Mouse (Mus musculus) liver, embryonic 16.5 days (tissue): ENCODE measurements around the gene Ccdc92b. TPM values are rescaled to one million over a fixed set of nuclear protein-coding genes. Genes with fewer than 3 reads are reported as not detected.
A peak's percentile ranks its signal among the peaks of the same experiment; 100 is the strongest.

Experiments used
- ATAC-seq: fragments of 200-750 bp; cut with Nextera tagmentation; 2 replicates; pipeline ENCODE4 v1.8.0; 2017; ENCODE audit warnings: low read depth, mild to moderate bottlenecking, moderate number of reproducible peaks, moderate library complexity
- H3K27ac ChIP-seq: fragments of 300-500 bp; sonication (generic); 2 replicates; pipeline ENCODE4 v1.5.1; 2014; ENCODE audit warnings: mild to moderate bottlenecking, low read length
- H3K27me3 ChIP-seq: fragments of 300-500 bp; sonication (generic); 2 replicates; pipeline ENCODE4 v1.6.1; 2014; ENCODE audit warnings: low read depth, low read length, mixed read lengths; ENCODE audit not compliant: control insufficient read depth, insufficient read depth
- H3K36me3 ChIP-seq: fragments of 300-500 bp; sonication (generic); 2 replicates; pipeline ENCODE4 v1.6.1; 2014; ENCODE audit warnings: mild to moderate bottlenecking; ENCODE audit not compliant: control insufficient read depth, insufficient read depth
- H3K4me1 ChIP-seq: fragments of 300-500 bp; sonication (generic); 2 replicates; pipeline ENCODE4 v1.6.1; 2014; ENCODE audit warnings: low read depth, low read length, mixed read lengths; ENCODE audit not compliant: control insufficient read depth
- H3K4me2 ChIP-seq: fragments of 300-500 bp; sonication (generic); 2 replicates; pipeline ENCODE4 v1.6.1; 2014; ENCODE audit warnings: low read depth, low read length, mixed read lengths
- H3K4me3 ChIP-seq: fragments of 300-500 bp; sonication (generic); 2 replicates; pipeline ENCODE4 v1.5.1; 2014; ENCODE audit warnings: low read depth, mild to moderate bottlenecking, low read length
- H3K9ac ChIP-seq: fragments of 300-500 bp; sonication (generic); 2 replicates; pipeline ENCODE4 v1.6.1; 2014; ENCODE audit warnings: low read depth, low read length
- H3K9me3 ChIP-seq: fragments of 300-500 bp; sonication (generic); replicated peaks from 2 replicates; pipeline ENCODE4 v1.6.1; 2016; ENCODE audit warnings: low read length; ENCODE audit not compliant: control insufficient read depth
- WGBS: fragments of 180-500 bp; shearing (Covaris S2); extraction: QIAGEN DNeasy Blood & Tissue Kit; methylation state at CpG from one replicate; pipeline ENCODE4 v1.1.7; 2014; ENCODE audit not compliant: insufficient replicate concordance; 5-methylcytosine and 5-hydroxymethylcytosine counted together
- polyA plus RNA-seq: library from polyadenylated mRNA; unstranded; fragments of >200 nt; fragmentation: Nextera tagmentation; extraction: Ambion mirVana; gene quantifications from 2 replicates; pipeline ENCODE4 v1.2.1, GENCODE M21; 2015

The Ccdc92b gene
- polyA plus RNA-seq, 1 experiment from 2014 or later = 10.4 TPM

DNA sequence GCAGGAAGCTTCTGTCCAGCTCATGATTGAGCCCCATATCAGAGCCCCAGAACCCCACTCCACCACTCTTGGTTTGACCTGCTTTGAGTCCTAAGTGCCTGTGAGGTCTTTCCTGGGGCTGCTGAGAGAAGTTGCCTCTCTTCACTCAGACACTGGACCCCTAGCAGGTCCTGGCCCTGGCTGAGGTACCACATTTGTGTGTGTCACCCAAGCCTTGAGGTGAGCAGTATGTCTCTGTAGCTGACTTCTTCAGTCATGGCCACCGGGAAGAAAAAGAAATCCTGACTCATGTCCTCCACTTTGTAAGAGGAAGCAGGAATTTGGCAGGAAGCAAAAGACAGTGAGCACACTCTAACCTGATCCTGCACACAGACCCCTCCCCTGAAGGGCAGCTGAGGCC is 20.2 kb downstream of the Ccdc92b start:
- H3K27ac ChIP-seq = no peak overlapping the region
- no peak overlapping the region for H3K9ac ChIP-seq
- H3K27me3 ChIP-seq = peaks cover 58% of the 10 kb centered on the region
- ATAC-seq = no peak
- no peak overlapping the region for H3K4me2 ChIP-seq
- H3K4me1 ChIP-seq = peaks cover 18% of the 10 kb centered on the region
- H3K4me3 ChIP-seq = no peak overlapping the region
- H3K9me3 ChIP-seq = no peaks in the 10 kb centered on the region
- WGBS = 13% methylated on average over 1 of the region's 1 CpGs
- peaks cover 22% of the 10 kb centered on the region for H3K36me3 ChIP-seq

DNA sequence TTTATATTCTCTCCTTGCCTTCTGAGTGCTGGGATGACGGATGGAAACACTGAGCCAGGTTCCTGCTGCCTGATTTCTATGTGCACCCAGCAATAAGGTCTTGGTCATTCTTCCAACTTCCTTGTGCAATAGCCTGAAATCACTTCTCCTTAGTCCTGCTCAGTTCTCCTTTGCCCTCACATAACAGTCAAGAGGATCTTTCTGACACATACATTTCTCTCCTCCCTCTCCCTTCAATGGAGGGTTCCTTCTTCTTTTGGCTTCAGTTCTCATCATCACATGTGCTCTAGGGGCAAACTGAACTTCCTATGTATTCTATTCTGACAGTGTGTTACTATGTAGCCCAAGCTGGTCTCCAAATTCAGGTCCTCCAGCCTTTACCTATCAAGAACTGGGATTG is 28.6 kb downstream of the Ccdc92b start:
- Histone ChIP-seq H3K9ac (no peak overlapping the region), H3K9me3 (no peaks in the 10 kb centered on the region), H3K27me3 (no peaks in the 10 kb centered on the region), H3K4me2 (no peak overlapping the region), H3K4me3 (no peak overlapping the region), H3K36me3 (no peaks in the 10 kb centered on the region), H3K4me1 (peaks cover 38% of the 10 kb centered on the region), H3K27ac (peak overlapping the region; percentile 84; the same call in 1 of the 2 replicates)
- 65% methylated on average over 1 of the region's 1 CpGs for WGBS
- no peak for ATAC-seq

DNA sequence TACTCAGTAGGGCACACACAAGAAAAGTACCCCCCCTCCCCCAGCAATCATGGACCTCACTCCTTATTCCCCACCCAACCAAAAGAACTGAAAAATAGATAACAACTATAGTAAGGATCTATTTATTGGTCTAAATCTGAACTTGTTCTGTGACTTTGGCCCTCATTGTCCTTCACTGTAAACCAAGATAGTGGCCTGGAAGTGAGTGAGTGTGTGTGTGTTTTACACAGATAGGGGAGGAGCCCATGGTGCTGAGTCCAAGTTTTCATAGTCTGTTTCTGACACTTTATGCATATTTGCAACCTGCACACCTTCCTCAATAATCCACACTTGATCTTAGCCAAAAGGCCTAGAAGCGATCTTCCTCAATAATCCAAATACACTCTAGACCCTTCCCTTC is 29.3 kb downstream of the Ccdc92b start:
- ATAC-seq = peak; percentile 20; the same call in 1 of the 2 replicates
- no peaks in the 10 kb centered on the region for H3K27me3 ChIP-seq
- peak overlapping the region; percentile 81 for H3K9ac ChIP-seq
- H3K4me1 ChIP-seq = peaks cover 41% of the 10 kb centered on the region
- peak overlapping the region; percentile 88 for H3K4me3 ChIP-seq
- 3% methylated on average over 1 of the region's 1 CpGs for WGBS
- no peaks in the 10 kb centered on the region for H3K36me3 ChIP-seq
- H3K4me2 ChIP-seq = peak overlapping the region; percentile 96
- H3K27ac ChIP-seq = peak overlapping the region; percentile 84
- no peaks in the 10 kb centered on the region for H3K9me3 ChIP-seq

DNA sequence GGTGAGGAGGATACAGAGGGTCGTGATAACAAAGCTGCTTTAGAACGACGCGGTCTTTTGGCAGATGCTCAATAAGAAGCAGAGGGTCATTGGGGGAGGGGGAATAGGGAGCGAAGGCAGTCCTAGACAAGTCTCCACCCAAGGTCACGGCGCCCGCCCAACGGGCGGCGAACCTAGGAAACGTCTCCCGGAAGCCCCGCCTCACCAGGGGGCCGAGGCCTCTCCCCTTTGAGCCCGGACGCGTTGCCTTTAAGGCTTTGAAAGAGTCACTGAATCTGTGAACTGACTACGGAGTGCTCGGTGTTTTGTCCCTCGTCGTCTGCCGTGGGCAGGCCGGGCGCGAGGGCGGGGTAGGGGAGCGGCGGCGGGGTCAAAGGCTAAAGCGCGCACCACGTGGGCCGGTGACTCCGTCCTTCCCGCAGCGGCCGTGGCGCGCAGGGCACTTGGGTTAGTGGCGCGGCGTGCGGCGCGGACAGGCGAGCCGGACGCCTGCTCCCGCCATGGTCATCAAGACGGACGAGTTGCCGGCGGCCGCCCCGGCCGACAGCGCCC is 29.8 kb downstream of the Ccdc92b start, which contains the start of gene Cluh:
TSS of gene Cluh (plus strand) at position 401 of the 552 bp plus-strand sequence.
- Histone ChIP-seq H3K27ac (peak within 1 kb of the TSS; percentile 84), H3K27me3 (no peaks in the 10 kb centered on the region), H3K4me2 (peak within 1 kb of the TSS; percentile 96), H3K4me1 (peaks cover 41% of the 10 kb centered on the region), H3K4me3 (peak within 1 kb of the TSS; percentile 88), H3K9ac (peak within 1 kb of the TSS; percentile 81), H3K9me3 (no peaks in the 10 kb centered on the region), H3K36me3 (no peaks in the 10 kb centered on the region)
- peak; percentile 90 for ATAC-seq
- WGBS = 0% methylated on average over 58 of the region's 58 CpGs

DNA sequence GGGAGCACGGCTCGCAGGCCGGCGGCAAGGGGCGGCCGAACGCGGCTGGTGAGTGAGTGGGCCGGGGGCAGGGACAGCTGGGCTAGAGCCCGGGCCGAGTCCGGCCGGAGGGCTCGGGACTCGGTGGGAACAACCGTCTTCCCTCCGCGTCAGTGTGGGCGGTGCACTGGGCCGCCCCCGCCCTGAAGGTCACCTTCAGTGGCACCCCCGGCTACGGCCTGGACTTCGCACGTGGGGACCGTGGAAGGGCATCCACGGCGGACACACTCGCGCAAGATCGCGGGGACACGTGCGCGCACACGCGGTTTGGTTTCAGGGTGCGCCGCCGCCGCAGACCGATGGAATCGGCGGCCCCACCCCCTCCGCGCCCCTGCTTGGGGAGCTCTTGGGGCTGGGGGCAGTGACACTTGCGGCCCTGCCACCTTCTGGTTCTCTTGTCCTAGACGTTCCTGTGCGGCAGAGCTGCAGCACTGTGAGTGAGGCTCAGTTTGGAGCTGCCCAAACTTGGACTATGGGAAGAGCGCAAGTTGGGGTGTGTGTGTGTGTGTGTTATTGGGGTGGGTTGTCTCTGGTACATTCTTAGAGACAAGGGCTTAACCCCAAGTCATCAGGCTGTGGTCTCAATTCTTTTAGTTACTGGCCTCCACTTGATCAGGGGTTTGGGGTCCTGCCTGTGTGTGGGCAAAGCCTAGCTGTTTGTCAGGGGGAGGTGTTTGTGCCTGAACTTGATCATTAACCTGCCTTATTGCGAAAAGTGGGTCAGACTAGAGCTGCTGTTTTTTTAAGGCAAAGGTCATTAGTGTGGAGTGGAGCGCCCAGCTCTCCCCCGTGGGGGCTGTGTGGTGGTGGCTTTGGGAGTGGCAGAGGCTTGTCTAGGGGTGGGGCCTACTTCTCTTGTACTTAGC is 30.5 kb downstream of the Ccdc92b start:
- no peaks in the 10 kb centered on the region for H3K27me3 ChIP-seq
- peak overlapping the region; percentile 84 for H3K27ac ChIP-seq
- H3K9ac ChIP-seq = peak overlapping the region; percentile 81
- peak; percentile 63 for ATAC-seq
- H3K4me1 ChIP-seq = peaks cover 41% of the 10 kb centered on the region
- H3K9me3 ChIP-seq = no peaks in the 10 kb centered on the region
- no peaks in the 10 kb centered on the region for H3K36me3 ChIP-seq
- peak overlapping the region; percentile 96 for H3K4me2 ChIP-seq
- under 1% methylated on average over 53 of the region's 53 CpGs for WGBS
- H3K4me3 ChIP-seq = peak overlapping the region; percentile 88

DNA sequence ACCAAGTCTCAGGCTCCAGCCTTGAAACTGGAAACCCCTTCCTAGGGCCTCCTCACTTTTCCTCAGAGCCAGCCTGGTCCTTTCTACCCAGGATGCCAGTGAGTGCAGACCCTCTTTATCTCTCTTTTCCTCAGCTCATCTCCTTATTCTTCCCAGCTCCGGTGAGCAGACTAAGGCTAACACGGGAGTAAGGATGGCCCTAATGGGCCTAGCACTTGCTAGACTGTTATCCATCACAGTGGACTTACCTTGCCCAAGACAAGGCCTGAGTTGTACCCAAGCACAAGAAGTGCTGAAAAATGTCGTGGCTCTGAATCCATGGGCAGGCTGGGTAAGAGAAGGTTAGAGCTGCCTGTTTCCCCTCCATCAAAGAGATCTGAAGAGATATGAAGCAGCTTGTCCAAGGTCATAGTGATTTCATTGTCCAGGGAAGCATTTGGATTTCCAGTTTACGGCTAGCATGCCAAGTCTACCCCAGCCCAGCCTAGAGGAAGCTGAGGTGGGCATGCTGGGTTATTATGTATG is 31.2 kb downstream of the Ccdc92b start:
- 41% methylated on average over 4 of the region's 4 CpGs for WGBS

DNA sequence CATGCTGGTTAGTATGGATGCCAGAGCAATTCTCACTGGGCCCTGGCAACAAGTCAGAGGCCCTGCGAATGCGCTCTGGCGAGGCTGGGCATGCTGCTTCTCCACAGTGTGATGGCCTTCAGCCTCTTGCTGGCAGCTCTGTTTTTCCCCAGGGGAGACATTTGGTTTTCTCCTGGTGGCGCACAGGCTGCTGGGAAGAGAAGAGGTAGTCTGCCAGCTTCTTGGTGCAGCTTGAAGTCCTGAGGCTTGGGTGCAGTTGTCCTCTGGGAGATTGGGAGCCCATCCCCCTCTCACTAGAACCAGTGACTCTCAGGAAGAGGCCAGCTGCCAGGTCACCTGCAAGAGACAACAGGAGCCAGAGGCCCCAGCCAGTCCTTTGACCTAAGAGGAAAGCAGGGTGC is 33.4 kb downstream of the Ccdc92b start:
- Histone ChIP-seq H3K27me3 (no peaks in the 10 kb centered on the region), H3K4me2 (peak overlapping the region; percentile 96), H3K4me3 (no peak overlapping the region), H3K9me3 (no peaks in the 10 kb centered on the region), H3K9ac (no peak overlapping the region), H3K36me3 (peaks cover 13% of the 10 kb centered on the region), H3K27ac (no peak overlapping the region), H3K4me1 (peaks cover 41% of the 10 kb centered on the region)
- ATAC-seq = no peak
- 67% methylated on average over 4 of the region's 4 CpGs for WGBS

More for the DNA sequence above, 31.2 kb downstream of the Ccdc92b start:
- Histone ChIP-seq H3K4me2 (peak overlapping the region; percentile 96), H3K36me3 (no peaks in the 10 kb centered on the region), H3K27me3 (no peaks in the 10 kb centered on the region), H3K4me3 (peak overlapping the region; percentile 88), H3K4me1 (peaks cover 41% of the 10 kb centered on the region), H3K9ac (peak overlapping the region; percentile 81; the same call in 1 of the 2 replicates), H3K9me3 (no peaks in the 10 kb centered on the region), H3K27ac (peak overlapping the region; percentile 25; the same call in 1 of the 2 replicates)
- ATAC-seq = no peak

DNA sequence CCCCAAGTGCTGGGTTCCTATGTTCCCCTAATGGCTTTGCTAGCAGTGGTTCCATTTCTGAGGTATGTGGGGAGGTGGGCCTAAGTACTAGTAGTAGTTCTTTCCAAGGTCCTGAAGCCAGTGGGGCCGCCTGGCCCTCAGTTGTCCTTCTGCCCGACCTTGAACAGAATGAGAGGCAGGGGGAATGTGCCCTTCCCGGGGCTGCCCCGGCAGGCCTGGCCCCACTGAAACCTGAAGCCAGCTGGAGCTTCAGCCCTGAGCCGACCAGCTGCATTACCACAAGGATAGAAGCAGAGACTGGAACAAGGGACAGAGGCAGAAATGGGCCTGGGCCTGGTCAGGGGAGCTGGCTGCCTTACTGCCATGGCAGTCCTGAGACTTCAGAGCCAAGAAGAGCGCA is 34.0 kb downstream of the Ccdc92b start:
- Histone ChIP-seq H3K4me2 (peak overlapping the region; percentile 96), H3K4me3 (no peak overlapping the region), H3K27ac (no peak overlapping the region), H3K4me1 (peaks cover 37% of the 10 kb centered on the region), H3K27me3 (no peaks in the 10 kb centered on the region), H3K9ac (no peak overlapping the region), H3K9me3 (no peaks in the 10 kb centered on the region), H3K36me3 (peaks cover 19% of the 10 kb centered on the region)
- no peak for ATAC-seq
- 52% methylated on average over 6 of the region's 6 CpGs for WGBS

DNA sequence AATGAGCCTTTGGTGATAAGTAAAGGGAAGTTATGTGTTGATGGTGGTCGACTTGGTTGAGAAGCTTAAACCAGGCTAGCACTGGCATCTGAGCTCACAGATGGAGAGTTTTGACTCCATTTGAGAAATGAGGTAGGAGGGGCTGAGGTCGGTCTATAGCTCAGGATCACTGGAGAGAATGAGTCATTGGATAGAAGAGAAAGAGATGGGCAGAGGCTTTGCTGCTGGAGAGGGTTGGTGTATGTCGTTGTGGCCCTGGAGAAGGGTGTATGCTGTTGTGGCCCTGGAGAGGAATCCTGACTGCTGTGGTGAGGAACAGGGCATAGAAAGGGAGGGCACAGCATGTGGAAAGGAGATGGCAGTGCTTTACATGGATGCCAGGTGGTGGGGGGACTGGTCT is 36.5 kb downstream of the Ccdc92b start:
- Histone ChIP-seq H3K27ac (no peak overlapping the region), H3K4me3 (no peak overlapping the region), H3K9me3 (no peaks in the 10 kb centered on the region), H3K27me3 (no peaks in the 10 kb centered on the region), H3K4me1 (peaks cover 14% of the 10 kb centered on the region), H3K4me2 (no peak overlapping the region), H3K36me3 (peaks cover 40% of the 10 kb centered on the region), H3K9ac (no peak overlapping the region)
- no peak for ATAC-seq
- 64% methylated on average over 3 of the region's 3 CpGs for WGBS
